Mouse (Mus musculus) left cerebral cortex, adult 8-10 months (tissue): ENCODE results near the gene Gm20403. TPM values are rescaled to one million over a fixed set of nuclear protein-coding genes. Genes with fewer than 3 reads are reported as not detected.
"Not testable (repeated sequence)": the region's sequence is repeated elsewhere in the genome, so short reads cannot be mapped to it uniquely, and the experiment has no call there.

Source experiments
- DNase-seq, 2 experiments: peaks; one replicate each; pipeline ENCODE4 v3.0.0; 2022; ENCODE audit warnings: low spot score in 2 of 2
- total RNA-seq, 4 experiments: library from RNA; stranded (reverse); gene quantifications; 2 replicates each; pipeline ENCODE4 v1.2.4; 2022

The Gm20403 gene
- total RNA-seq, 4 experiments from 2014 or later: not detected

DNA sequence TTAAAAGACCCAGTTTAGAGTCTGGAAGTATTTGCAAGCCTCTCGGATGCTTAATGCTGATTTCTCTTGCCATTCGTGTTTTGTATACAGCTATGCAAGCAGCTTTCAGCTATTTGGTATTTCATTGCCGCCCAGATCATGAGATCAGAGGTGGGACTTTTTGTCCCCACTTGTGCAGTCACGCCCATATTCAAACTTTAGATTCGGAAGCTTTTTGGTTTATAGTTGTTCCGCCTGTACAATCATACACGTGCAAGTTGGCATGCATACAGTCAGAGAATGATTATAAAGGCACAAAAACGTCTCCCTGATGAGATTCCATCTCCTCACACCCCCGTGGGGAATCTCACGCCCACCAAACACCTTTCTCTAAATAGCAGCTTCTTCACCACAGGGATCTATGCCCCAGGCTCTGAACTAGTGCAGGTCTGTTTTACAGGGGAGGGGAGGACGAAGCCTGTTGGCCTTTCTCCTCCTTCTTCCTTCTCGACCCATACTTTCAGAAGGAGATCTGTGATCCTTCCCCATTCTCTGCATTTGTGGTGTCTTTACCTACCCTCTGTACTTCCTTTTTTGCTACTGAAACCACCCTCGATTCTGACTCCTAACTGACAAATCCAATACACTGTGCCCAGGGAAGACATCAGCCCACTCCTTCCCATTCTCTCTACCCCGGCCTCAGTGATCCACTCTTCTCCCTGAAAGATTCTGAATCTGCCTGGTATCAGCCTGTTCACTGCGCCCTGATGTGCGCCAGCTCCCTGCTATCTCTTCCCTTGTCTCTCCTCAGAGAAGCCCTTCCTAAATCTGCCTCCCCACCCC, 7.1 kb upstream of the Gm20403 start:
- no peak for DNase-seq

DNA sequence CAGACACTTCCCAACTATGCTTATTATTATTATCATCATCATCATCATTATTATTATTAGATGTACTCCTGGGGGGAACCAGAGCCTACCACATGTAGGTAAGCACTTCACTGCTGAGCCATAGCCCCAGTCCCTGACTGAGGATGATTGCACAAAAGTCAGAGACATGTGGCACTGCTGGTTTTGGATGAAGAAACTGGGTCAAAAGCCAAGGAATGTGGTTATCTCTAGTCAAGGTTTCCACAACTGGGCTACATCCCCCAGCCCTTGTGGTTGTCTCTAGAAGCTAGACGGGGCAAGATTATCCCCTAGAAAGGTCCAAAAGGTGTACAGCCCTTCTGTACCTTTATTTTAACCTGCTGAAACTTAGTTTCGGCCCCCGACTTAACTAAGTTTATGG, 6.5 kb upstream of the Gm20403 start:
- DNase-seq: no peak

DNA sequence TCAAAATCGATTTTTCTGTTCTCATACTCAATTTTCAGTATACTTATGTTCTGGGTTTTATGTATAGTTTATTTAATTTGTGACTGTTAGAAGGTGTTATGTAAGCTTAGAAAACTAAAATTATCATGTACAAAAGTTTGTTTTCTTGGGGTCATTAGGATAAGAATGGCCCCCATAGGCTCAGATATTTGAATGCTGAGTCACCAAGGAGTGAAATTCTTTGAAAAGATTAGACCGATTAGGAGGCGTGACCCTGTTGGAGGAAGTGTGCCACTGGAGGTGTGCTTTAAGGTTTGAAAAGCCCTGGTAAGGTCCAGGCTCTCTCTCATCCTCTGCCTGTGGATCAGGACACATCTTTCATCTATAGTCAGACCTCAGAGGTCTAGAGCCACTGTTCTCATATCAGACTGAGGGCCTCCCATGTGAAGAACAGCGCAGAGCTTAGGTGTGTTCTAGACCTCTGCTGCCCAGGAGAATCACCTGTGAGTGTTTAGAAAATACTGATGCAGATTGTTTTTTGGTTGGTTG, 2.1 kb upstream of the Gm20403 start:
- no peak for DNase-seq

GRCm38 (mm10) chr12:54987156-54987555, 827 bp upstream of the Gm20403 start:
- DNase-seq: no peak

DNA sequence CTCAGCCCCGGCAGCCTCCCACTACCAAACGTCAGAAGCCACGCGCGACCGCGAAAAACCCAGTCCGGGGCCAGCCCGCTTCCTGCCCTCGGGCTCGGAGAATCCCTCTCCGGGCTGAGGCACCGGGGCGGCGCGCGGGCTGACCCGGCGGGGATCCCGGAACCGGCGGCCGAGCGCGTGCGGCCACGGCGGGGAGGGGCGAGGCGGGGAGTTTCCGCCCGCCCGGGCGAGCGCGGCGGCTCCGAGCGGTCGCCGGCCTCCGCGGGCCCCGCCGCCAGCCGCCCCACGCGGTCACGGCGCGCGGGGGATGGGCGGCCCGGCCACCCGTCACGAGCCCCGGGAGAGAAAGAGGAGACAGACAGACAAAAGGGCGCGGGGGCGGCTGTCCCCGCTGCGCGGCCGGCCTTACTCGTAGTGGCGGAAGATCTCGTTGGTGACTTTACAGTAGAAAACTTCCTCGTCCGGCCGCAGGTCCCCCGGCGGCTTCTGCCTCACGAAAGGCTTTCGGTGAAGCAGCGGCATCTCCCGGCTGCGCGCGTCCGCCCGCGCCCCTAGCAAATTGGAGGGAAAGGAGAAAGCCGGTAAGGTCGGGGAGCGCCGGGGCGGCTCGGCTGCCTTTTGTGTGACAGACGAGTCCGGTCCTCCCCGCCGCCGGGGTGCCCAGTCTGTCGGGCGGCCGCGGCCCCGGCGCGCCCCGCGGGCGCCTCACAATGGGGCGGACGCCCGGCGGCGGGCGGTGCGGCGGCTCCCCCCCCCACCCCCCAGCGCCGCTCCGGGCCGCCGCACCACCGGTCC, 875 bp downstream of the Gm20403 start:
- no peak for DNase-seq

- peak; percentile 19 to 32 for DNase-seq
Observed at GRCm38 (mm10) chr12:54984701-54985256, 1.6 kb downstream of the Gm20403 start.

DNA sequence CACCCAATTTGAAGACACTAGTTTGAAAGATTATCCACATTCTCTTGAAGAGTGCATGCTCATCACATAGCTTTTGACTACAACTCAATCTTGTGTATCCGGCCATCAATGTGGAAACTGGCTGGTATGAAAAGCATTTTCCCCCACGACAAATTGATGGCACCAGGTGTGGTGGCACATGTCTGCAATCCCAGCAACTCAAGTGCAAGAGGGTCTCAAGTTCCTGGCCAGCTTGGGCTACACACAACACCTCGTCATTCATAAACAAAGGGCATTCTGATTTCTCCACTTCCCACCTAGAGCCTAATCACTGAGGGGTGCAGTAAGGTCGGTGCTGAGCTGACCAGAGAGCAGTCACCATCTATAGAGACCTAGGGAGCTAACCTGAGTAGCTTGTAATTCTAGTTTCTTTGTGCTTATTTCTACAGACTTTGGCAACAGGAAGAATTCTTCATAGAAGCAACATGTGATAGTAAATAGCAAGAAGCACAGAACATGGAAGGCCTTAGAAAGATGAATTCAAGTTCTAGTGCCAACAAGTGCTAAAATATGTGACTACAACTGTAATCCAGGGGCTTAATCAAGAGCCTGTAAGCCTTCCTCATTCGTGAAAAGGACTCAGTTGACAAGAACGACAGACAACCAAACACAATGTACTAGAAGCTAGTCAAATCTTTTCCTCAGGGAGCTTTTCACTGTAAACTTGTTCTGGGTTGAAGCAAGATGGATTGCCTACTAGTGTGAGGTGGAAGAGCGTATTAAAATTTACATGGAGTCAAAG, 3.2 kb downstream of the Gm20403 start:
- no peak for DNase-seq

DNA sequence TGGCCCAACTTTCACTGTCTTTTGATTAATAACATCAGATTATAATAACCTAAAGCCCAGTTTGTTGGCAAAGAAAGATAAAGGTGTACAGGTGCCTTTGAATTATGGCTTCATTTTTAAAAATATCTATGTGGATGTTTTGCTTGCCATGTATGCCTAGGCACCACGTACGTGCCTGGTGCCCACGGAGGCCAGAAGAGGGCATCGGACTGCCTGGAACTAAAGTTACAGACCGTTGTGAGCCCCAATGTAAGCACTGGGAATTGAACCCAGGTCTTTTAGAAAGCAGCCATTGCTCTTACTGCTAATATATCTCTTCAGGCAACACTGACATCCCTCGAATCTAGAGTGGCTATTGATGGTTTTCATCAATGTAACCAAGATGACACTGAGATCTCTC, 4.4 kb downstream of the Gm20403 start:
- DNase-seq: no peak

GRCm38 (mm10) chr12:54980939-54981338, 5.4 kb downstream of the Gm20403 start:
- no peak for DNase-seq

DNA sequence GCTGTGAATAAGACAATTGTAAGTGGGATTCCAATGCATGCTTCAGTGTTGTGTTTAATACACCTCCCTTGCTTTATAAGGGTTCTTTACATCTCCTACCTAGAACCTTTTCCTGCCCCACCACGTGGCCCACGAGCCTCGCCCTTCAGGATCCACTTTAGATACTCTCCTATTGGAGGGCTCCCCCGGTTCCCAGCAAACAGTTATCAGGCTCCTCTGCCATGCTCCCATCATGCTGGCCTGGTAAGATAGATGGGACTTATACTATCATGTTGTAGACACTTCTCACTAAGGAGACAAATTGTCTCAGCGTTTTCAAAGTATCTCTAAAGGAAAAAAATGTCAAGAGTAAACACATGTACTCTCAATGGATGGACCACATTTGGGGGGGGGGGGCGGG, 5.8 kb downstream of the Gm20403 start:
- no peak for DNase-seq

DNA sequence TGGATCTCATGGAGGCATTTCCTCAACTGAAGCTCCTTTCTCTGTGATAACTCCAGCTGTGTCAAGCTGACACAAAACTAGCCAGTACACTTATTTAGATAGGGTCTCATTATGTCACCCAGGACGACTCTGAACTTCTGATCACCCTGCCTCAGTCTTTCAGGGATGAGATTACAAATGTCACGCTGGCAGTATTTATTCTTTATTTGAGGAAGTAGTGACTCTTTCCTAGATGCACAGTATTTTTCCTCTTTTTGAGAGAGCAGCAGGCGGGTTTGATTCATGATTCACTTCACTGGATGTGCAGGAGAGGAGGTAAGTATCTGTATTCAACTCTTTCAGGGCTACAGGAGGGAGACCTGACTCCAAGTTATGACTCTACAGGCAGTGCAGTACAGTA, 17.3 kb downstream of the Gm20403 start:
- no peak for DNase-seq

- DNase-seq: no peak
Observed at GRCm38 (mm10) chr12:54965532-54966160, 20.7 kb downstream of the Gm20403 start.

DNA sequence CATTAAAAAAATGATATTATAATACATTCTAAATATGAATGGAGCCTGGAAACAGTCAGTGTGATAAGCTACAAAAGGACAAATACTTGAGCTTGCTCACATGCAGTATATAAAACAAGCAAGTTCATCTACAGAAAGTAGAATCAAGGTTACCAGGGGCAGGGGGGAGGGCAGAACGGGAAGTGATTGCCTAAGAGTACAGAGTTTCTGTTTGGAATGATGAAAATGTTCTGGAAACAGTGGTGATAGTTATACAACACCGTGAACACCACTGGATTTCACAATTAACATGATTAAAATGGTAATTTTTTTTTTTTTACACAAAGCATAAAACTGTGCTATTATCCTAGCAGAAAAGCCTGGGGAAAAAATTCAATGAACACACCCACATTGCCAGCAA, 26.8 kb downstream of the Gm20403 start:
- DNase-seq: no peak

DNA sequence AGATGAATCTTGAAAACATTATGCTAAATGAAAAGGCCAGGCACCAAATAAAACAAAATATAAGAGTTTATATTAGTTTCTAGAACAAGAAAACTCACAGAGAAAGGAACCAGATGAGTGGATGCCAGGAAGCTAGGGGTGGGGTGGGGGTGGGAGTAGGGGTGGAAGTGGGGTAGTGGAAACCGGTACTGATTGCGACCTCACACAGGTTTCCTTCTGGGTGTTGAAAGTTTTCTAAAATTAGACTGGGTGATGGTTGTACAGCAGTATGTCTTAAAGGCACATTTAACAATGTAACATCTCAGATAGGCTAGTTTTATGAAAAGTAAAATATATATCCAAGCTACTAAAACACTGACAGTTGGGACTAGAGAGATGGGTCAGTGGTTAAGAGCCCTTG, 29.4 kb downstream of the Gm20403 start:
- no peak for DNase-seq

GRCm38 (mm10) chr12:54956457-54956856, 29.9 kb downstream of the Gm20403 start:
- DNase-seq: no peak

DNA sequence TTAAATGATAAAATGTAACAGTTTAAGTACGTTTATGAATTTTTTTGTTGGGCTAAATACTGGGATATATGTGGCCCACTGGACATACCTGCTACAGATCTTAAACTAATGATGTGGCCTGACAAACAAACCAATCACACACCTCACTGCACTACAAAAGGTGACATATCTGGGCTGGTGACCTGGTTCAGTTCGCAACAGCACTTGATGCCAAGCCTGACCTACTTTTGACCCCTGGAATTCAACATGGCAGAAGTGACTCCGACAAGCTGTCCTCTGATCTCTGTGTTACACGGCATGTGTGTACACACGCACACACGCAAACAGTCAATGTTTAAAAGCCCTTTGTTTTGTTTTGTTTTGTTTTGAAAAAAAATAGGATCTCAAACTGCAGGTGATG, 40.2 kb downstream of the Gm20403 start:
- DNase-seq: no peak

- not testable (repeated sequence) for DNase-seq
Observed at GRCm38 (mm10) chr12:54942586-54943157, 43.7 kb downstream of the Gm20403 start.

GRCm38 (mm10) chr12:54937581-54938343, 48.6 kb downstream of the Gm20403 start:
- not testable (repeated sequence) for DNase-seq
